Mouse (Mus musculus) cerebellum, adult 2 months (tissue): ENCODE measurements at regions not wholly inside any gene's neighbourhood (a gene's known extent, or its start where the extent isn't known, plus 50 kb on each side); places are given as distances from the start of the nearest gene placed in this dataset.

ENCODE experiments used
- DNase-seq, 2 experiments: peaks; one replicate each; pipeline ENCODE4 v3.0.0; 2021
- H3K27ac ChIP-seq: fragments of 200-500 bp; 2 replicates; pipeline ENCODE4 v1.5.1; 2012; ENCODE audit warnings: low read length, control low read depth, inconsistent platforms; ENCODE audit not compliant: insufficient read depth
- H3K27me3 ChIP-seq: fragments of 200-500 bp; 2 replicates; pipeline ENCODE4 v1.6.1; 2012; ENCODE audit warnings: inconsistent platforms, mild to moderate bottlenecking, low read length, moderate library complexity; ENCODE audit not compliant: control insufficient read depth, insufficient read depth
- H3K4me1 ChIP-seq: fragments of 200-500 bp; 2 replicates; pipeline ENCODE4 v1.6.1; 2011; ENCODE audit warnings: low read length; ENCODE audit not compliant: control insufficient read depth, insufficient read depth
- H3K4me3 ChIP-seq: fragments of 200-500 bp; replicated peaks from 2 replicates; pipeline ENCODE3; 2011; ENCODE audit warnings: mild to moderate bottlenecking, low read depth, low read length, control low read depth; ENCODE audit not compliant: insufficient read depth
- CTCF ChIP-seq: fragments of 200-500 bp; IDR thresholded peaks from 2 replicates; pipeline ENCODE4 v1.5.1; 2011; ENCODE audit warnings: low read depth, mild to moderate bottlenecking, control low read depth, low read length, moderate library complexity, borderline replicate concordance; ENCODE audit not compliant: insufficient read depth
- POLR2A ChIP-seq: fragments of 200-500 bp; IDR thresholded peaks from 2 replicates; pipeline ENCODE4 v1.6.1; 2011; ENCODE audit warnings: low read length, control low read depth, borderline replicate concordance; ENCODE audit not compliant: insufficient read depth
- WGBS: fragments of 180-500 bp; shearing (Covaris S2); methylation state at CpG from one replicate; pipeline ENCODE4 v1.1.7; 2018; 5-methylcytosine and 5-hydroxymethylcytosine counted together

GRCm38 (mm10) chr1:169051863-169052257 lies 479.4 kb downstream of the Nuf2 start:
- TF ChIP-seq CTCF, result no peak
- no peak for TF ChIP-seq POLR2A
- no peaks in the 10 kb centered on the region for H3K27me3 ChIP-seq
- H3K4me3 ChIP-seq, result no peak overlapping the region
- no peak for DNase-seq
- H3K4me1 ChIP-seq, result no peaks in the 10 kb centered on the region
- no peak overlapping the region for H3K27ac ChIP-seq
- WGBS, result 6% methylated on average over 8 of the region's 8 CpGs

- no peaks in the 10 kb centered on the region for H3K27me3 ChIP-seq
- WGBS, result 25% methylated on average over 11 of the region's 11 CpGs
- H3K4me1 ChIP-seq, result no peaks in the 10 kb centered on the region
- no peak overlapping the region for H3K4me3 ChIP-seq
- no peak overlapping the region for H3K27ac ChIP-seq
- TF ChIP-seq POLR2A (no peak), CTCF (no peak)
- no peak for DNase-seq
These were observed 480.0 kb downstream of the Nuf2 start for GRCm38 (mm10) chr1:169051085-169051862.

DNA sequence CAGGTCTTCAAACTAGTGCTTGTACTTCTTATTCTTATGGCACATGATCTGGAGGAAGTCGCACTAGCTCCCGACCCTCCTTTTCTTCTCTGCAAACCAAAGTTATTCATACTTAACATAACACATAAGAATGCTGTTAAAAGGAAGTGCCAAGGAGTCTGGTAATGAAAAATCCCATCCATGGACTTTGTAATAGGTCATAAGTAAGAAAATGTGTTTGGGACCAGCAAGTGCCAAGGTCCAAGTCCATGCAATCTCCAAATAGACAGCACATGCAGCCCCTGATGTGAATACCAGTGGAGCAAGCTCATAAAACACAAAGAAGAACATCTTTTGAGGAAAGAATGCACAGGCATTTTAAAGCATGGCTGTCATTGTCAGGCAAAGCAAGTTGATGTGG lies 481.4 kb downstream of the Nuf2 start:
- no peak for DNase-seq
- Histone ChIP-seq H3K4me1 (no peaks in the 10 kb centered on the region), H3K27ac (no peak overlapping the region), H3K27me3 (no peaks in the 10 kb centered on the region), H3K4me3 (no peak overlapping the region)
- TF ChIP-seq CTCF (no peak), POLR2A (no peak)
- 100% methylated on average over 2 of the region's 2 CpGs for WGBS

GRCm38 (mm10) chr1:169046791-169047525 lies 484.3 kb downstream of the Nuf2 start:
- no peaks in the 10 kb centered on the region for H3K4me1 ChIP-seq
- DNase-seq, result no peak
- WGBS, result 75% methylated on average over 4 of the region's 4 CpGs
- no peak overlapping the region for H3K27ac ChIP-seq
- no peak overlapping the region for H3K4me3 ChIP-seq
- H3K27me3 ChIP-seq, result no peaks in the 10 kb centered on the region
- TF ChIP-seq CTCF (no peak), POLR2A (no peak)

DNA sequence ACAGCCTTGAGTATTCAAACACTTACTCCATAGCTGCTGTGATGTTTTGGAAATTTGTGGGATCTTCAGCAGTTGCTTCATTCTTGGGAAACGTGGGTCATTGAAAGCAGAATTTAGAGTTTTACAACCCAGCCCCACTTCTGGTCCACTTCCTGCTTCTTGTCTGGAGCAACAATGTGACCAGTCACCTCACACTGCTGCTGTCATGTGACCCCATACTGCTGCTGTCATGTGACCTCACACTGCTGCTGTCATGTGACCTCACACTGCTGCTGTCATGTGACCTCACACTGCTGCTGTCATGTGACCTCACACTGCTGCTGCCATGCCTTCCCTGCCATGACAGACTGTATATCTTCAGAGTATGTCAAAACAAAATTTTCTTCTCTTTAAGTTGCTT lies 497.7 kb downstream of the Nuf2 start:
- Histone ChIP-seq H3K4me1 (no peaks in the 10 kb centered on the region), H3K4me3 (no peak overlapping the region), H3K27me3 (no peaks in the 10 kb centered on the region), H3K27ac (no peak overlapping the region)
- no peak for TF ChIP-seq CTCF
- TF ChIP-seq POLR2A, result no peak
- no peak for DNase-seq
- 78% methylated on average over 1 of the region's 1 CpGs for WGBS

DNA sequence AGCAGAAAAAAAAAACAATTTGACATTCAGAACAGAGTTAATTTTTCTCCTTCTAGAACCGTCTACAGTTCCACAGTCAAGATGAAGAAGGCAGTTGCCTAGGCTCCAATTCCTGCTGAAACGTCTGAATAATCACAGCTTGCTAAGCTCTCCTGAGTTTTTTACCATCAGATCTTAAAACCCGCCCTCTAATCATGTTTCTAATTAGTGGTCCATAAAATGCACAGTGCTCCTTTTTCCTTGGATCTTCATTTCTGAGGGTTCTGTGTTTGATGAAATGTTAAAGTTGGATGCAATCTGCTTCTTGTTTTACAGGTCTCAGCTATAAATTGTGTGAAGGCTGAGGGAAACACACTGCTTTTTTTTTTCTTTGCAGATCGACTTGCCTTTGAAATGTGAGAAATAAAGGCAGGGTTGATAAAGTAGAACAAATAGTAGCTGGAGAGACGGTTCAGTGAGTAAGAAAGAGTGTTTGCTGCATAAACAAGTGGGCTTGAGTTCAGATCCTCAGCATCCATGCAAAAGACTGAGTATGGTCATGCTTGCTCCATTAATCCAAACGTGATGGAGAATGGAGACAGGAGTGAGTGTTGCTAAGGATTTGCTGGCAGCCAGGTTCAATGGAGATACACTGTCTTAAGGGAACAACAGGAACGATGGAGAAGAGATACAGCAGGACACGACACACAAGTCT lies 499.3 kb downstream of the Nuf2 start:
- 61% methylated on average over 8 of the region's 8 CpGs for WGBS
- no peaks in the 10 kb centered on the region for H3K4me1 ChIP-seq
- DNase-seq, result no peak
- no peak overlapping the region for H3K4me3 ChIP-seq
- H3K27ac ChIP-seq, result no peak overlapping the region
- TF ChIP-seq POLR2A (no peak), CTCF (no peak)
- no peaks in the 10 kb centered on the region for H3K27me3 ChIP-seq

DNA sequence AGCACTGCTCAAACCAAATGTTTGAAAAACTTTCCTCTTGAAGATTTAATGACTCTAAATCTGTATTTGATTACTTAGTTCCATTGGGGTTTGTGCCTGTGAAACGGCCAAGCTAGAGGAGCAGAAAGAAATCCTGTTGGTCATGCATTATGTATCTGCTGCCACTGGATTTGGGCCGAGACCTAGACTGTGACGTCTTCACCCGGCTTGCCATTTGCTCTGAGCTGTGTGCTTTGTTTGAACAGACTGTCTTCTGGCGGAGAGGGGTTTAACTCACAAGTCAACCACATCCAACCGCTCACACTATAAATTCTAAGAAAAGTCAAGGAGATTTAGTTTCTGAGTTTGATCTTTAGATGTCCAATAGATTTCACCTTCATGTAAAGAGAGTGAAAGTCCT lies 503.6 kb downstream of the Nuf2 start:
- DNase-seq, result no peak
- WGBS, result 42% methylated on average over 6 of the region's 6 CpGs
- H3K27ac ChIP-seq, result no peak overlapping the region
- H3K4me1 ChIP-seq, result no peaks in the 10 kb centered on the region
- TF ChIP-seq POLR2A (no peak), CTCF (no peak)
- H3K27me3 ChIP-seq, result no peaks in the 10 kb centered on the region
- no peak overlapping the region for H3K4me3 ChIP-seq

DNA sequence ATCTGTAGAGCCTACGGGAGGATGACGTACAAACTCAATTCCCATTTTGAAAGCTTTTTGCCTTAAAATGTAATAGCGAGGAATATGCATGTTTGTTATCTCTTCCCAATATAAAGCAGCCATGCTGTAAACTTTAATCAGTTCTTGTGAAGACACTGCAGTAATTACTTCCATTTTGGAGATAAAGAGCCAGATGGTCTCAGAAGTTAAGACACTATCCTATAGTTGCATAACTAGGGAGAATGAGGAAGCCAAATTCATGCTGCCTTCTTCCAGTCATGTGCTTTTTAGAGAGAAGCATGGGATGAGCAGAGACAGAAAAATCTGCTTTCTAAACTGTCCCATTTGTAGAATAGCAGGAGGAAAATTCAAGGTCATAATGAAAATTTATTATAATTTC lies 504.0 kb downstream of the Nuf2 start:
- H3K4me1 ChIP-seq, result no peaks in the 10 kb centered on the region
- H3K4me3 ChIP-seq, result no peak overlapping the region
- TF ChIP-seq CTCF (no peak), POLR2A (no peak)
- H3K27ac ChIP-seq, result no peak overlapping the region
- WGBS, result 97% methylated on average over 3 of the region's 3 CpGs
- no peaks in the 10 kb centered on the region for H3K27me3 ChIP-seq
- no peak for DNase-seq
